Mouse (Mus musculus) kidney, embryonic 14.5 days (tissue): Measurements from ENCODE around the gene Tas2r144. TPM values are rescaled to one million over a fixed set of nuclear protein-coding genes. Genes with fewer than 3 reads are reported as not detected.
A peak's percentile ranks its signal among the peaks of the same experiment; 100 is the strongest.

Experiments used
- ATAC-seq: fragments of 200-750 bp; cut with Nextera tagmentation; 2 replicates; pipeline ENCODE4 v1.8.0; 2017; ENCODE audit warnings: moderate number of reproducible peaks, mild to moderate bottlenecking, moderate TSS enrichment, moderate library complexity; ENCODE audit not compliant: low FRiP score, low TSS enrichment
- H3K27ac ChIP-seq: fragments of 300-500 bp; sonication (generic); 2 replicates; pipeline ENCODE4 v1.5.1; 2014; ENCODE audit warnings: low read depth, mild to moderate bottlenecking, low read length, moderate library complexity, mixed read lengths
- H3K27me3 ChIP-seq: fragments of 300-500 bp; sonication (generic); 2 replicates; pipeline ENCODE4 v1.6.1; 2014; ENCODE audit warnings: mild to moderate bottlenecking, low read length; ENCODE audit not compliant: control insufficient read depth, insufficient read depth
- H3K36me3 ChIP-seq: fragments of 300-500 bp; sonication (generic); 2 replicates; pipeline ENCODE4 v1.6.1; 2014; ENCODE audit warnings: low read length, mixed read lengths; ENCODE audit not compliant: control insufficient read depth, insufficient read depth
- H3K4me1 ChIP-seq: fragments of 300-500 bp; sonication (generic); 2 replicates; pipeline ENCODE4 v1.6.1; 2014; ENCODE audit warnings: low read length, mixed read lengths; ENCODE audit not compliant: control insufficient read depth, insufficient read depth
- H3K4me2 ChIP-seq: fragments of 300-500 bp; sonication (generic); replicated peaks from 2 replicates; pipeline ENCODE4 v1.6.1; 2014; ENCODE audit warnings: low read depth, mild to moderate bottlenecking, low read length
- H3K4me3 ChIP-seq: fragments of 300-500 bp; sonication (generic); 2 replicates; pipeline ENCODE4 v1.5.1; 2014; ENCODE audit warnings: mild to moderate bottlenecking, low read length
- H3K9ac ChIP-seq: fragments of 300-500 bp; sonication (generic); 2 replicates; pipeline ENCODE4 v1.6.1; 2014; ENCODE audit warnings: low read depth, mild to moderate bottlenecking, low read length, moderate library complexity
- H3K9me3 ChIP-seq: fragments of 300-500 bp; sonication (generic); 2 replicates; pipeline ENCODE4 v1.6.1; 2016; ENCODE audit warnings: low read length; ENCODE audit not compliant: control insufficient read depth
- WGBS: fragments of 180-500 bp; shearing (Covaris S2); extraction: QIAGEN DNeasy Blood & Tissue Kit; methylation state at CpG from one replicate; pipeline ENCODE4 v1.1.7; 2014; 5-methylcytosine and 5-hydroxymethylcytosine counted together
- polyA plus RNA-seq: library from polyadenylated mRNA; unstranded; fragments of >200 nt; fragmentation: Nextera tagmentation; extraction: Ambion mirVana; gene quantifications from 2 replicates; pipeline ENCODE4 v1.2.1, GENCODE M21; 2014

Gene Tas2r144
- polyA plus RNA-seq = not detected in 2 replicates

- Histone ChIP-seq H3K36me3 (no peaks in the 10 kb centered on the region), H3K4me1 (no peaks in the 10 kb centered on the region), H3K4me2 (no peak within 1 kb of the TSS), H3K4me3 (no peak within 1 kb of the TSS), H3K27me3 (no peaks in the 10 kb centered on the region), H3K27ac (no peak within 1 kb of the TSS), H3K9me3 (no peaks in the 10 kb centered on the region), H3K9ac (no peak within 1 kb of the TSS)
- no peak for ATAC-seq
- 82% methylated on average over 2 of the region's 2 CpGs for WGBS
Measured at GRCm38 (mm10) chr6:42215028-42215427, at the start of gene Tas2r144. Tas2r144 (plus strand) TSS chr6:42215328.

GRCm38 (mm10) chr6:42182462-42182861, 32.7 kb upstream of the Tas2r144 start:
- Histone ChIP-seq H3K4me1 (no peaks in the 10 kb centered on the region), H3K4me3 (no peak overlapping the region), H3K27ac (no peak overlapping the region), H3K9ac (no peak overlapping the region), H3K9me3 (no peaks in the 10 kb centered on the region), H3K4me2 (no peak overlapping the region), H3K36me3 (no peaks in the 10 kb centered on the region), H3K27me3 (no peaks in the 10 kb centered on the region)
- WGBS = 55% methylated on average over 1 of the region's 1 CpGs
- ATAC-seq = no peak

GRCm38 (mm10) chr6:42186230-42186629, 28.9 kb upstream of the Tas2r144 start:
- Histone ChIP-seq H3K27me3 (no peaks in the 10 kb centered on the region), H3K4me1 (no peaks in the 10 kb centered on the region), H3K4me3 (no peak overlapping the region), H3K4me2 (no peak overlapping the region), H3K36me3 (no peaks in the 10 kb centered on the region), H3K9ac (no peak overlapping the region), H3K27ac (no peak overlapping the region), H3K9me3 (no peaks in the 10 kb centered on the region)
- WGBS = 53% methylated on average over 3 of the region's 3 CpGs
- no peak for ATAC-seq

- no peak overlapping the region for H3K9ac ChIP-seq
- no peak overlapping the region for H3K4me3 ChIP-seq
- no peak overlapping the region for H3K4me2 ChIP-seq
- no peak; the same call in 1 of the 2 replicates for ATAC-seq
- no peaks in the 10 kb centered on the region for H3K9me3 ChIP-seq
- H3K36me3 ChIP-seq = no peaks in the 10 kb centered on the region
- no peaks in the 10 kb centered on the region for H3K4me1 ChIP-seq
- 36% methylated on average over 3 of the region's 3 CpGs for WGBS
- no peaks in the 10 kb centered on the region for H3K27me3 ChIP-seq
- no peak overlapping the region for H3K27ac ChIP-seq
Measured at GRCm38 (mm10) chr6:42197710-42198109, 17.4 kb upstream of the Tas2r144 start.

- no peak overlapping the region for H3K4me2 ChIP-seq
- H3K27ac ChIP-seq = no peak overlapping the region
- no peaks in the 10 kb centered on the region for H3K9me3 ChIP-seq
- ATAC-seq = no peak
- H3K9ac ChIP-seq = no peak overlapping the region
- 61% methylated on average over 1 of the region's 1 CpGs for WGBS
- H3K27me3 ChIP-seq = no peaks in the 10 kb centered on the region
- no peaks in the 10 kb centered on the region for H3K36me3 ChIP-seq
- no peaks in the 10 kb centered on the region for H3K4me1 ChIP-seq
- no peak overlapping the region for H3K4me3 ChIP-seq
Measured at GRCm38 (mm10) chr6:42199498-42199897, 15.6 kb upstream of the Tas2r144 start.

- no peak for ATAC-seq
- no peak overlapping the region for H3K4me3 ChIP-seq
- H3K36me3 ChIP-seq = no peaks in the 10 kb centered on the region
- H3K27me3 ChIP-seq = no peaks in the 10 kb centered on the region
- H3K9me3 ChIP-seq = no peaks in the 10 kb centered on the region
- H3K27ac ChIP-seq = no peak overlapping the region
- no peaks in the 10 kb centered on the region for H3K4me1 ChIP-seq
- H3K4me2 ChIP-seq = no peak overlapping the region
- no peak overlapping the region for H3K9ac ChIP-seq
- 64% methylated on average over 3 of the region's 3 CpGs for WGBS
Measured at GRCm38 (mm10) chr6:42222286-42222685, 7.2 kb downstream of the Tas2r144 start.

GRCm38 (mm10) chr6:42225046-42225445, 9.9 kb downstream of the Tas2r144 start:
- Histone ChIP-seq H3K4me2 (no peak overlapping the region), H3K27ac (no peak overlapping the region), H3K9ac (no peak overlapping the region), H3K4me3 (no peak overlapping the region), H3K27me3 (no peaks in the 10 kb centered on the region), H3K9me3 (no peaks in the 10 kb centered on the region), H3K36me3 (no peaks in the 10 kb centered on the region), H3K4me1 (no peaks in the 10 kb centered on the region)
- WGBS = 79% methylated on average over 4 of the region's 4 CpGs
- ATAC-seq = no peak

GRCm38 (mm10) chr6:42227240-42228101, 12.3 kb downstream of the Tas2r144 start:
- 28% methylated on average over 17 of the region's 17 CpGs for WGBS
- Histone ChIP-seq H3K27me3 (no peaks in the 10 kb centered on the region), H3K27ac (no peak overlapping the region), H3K4me1 (no peaks in the 10 kb centered on the region), H3K9me3 (no peaks in the 10 kb centered on the region), H3K4me3 (no peak overlapping the region), H3K9ac (no peak overlapping the region), H3K36me3 (no peaks in the 10 kb centered on the region), H3K4me2 (no peak overlapping the region)
- ATAC-seq = 0 out of 2 replicates have a peak, but pooled peaks have one; percentile 43

- Histone ChIP-seq H3K27me3 (no peaks in the 10 kb centered on the region), H3K9ac (no peak overlapping the region), H3K4me2 (no peak overlapping the region), H3K27ac (no peak overlapping the region), H3K4me1 (no peaks in the 10 kb centered on the region), H3K36me3 (no peaks in the 10 kb centered on the region), H3K4me3 (no peak overlapping the region), H3K9me3 (no peaks in the 10 kb centered on the region)
- no peak for ATAC-seq
- WGBS = 77% methylated on average over 4 of the region's 4 CpGs
Measured at GRCm38 (mm10) chr6:42229610-42230009, 14.5 kb downstream of the Tas2r144 start.
